Mouse (Mus musculus): ENCODE results near the gene D430041D05Rik. TPM values are rescaled to one million over a fixed set of nuclear protein-coding genes. Genes with fewer than 3 reads are reported as not detected.
A peak's percentile ranks its signal among the peaks of the same experiment; 100 is the strongest.

The D430041D05Rik gene
- polyA plus RNA-seq, 1 experiment from 2014 or later: 17.3 TPM

DNA sequence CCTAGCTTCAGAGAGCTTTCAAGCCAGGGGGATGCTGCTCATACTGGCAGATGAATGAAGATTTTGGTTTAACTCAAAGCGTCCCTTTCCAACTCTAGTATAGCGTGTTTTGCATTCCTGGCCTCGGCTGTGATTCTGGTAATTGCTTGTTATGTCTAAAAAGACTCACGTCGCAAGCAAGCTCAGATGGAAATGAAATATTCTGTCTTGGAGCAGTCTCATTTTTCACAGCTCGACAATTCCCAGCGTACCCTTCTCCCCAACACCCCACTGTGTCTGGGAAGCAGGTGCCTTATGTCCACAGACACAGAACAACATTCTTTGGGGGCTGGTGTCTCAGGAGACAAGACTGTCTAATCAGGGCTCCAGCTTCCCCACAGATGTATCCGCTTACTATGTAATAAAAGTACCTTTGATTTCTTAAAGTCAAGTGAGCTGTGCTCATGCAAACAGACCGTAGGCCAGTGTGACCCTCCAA is 192.2 kb downstream of the D430041D05Rik start:
- 36% methylated on average over 9 of the region's 9 CpGs for WGBS
- no peak overlapping the region for H3K9ac ChIP-seq (replicated peaks; ENCODE audit: low read depth, low read length)
- no peaks in the 10 kb centered on the region for H3K27me3 ChIP-seq (ENCODE audit: control insufficient read depth, insufficient read depth, low read length)
- 0 out of 2 replicates have a peak, but pooled peaks cover 7% of the 10 kb centered on the region for H3K4me1 ChIP-seq (ENCODE audit: control insufficient read depth, insufficient read depth, low read length)
- H3K4me3 ChIP-seq (ENCODE audit: low read depth, low read length): no peak overlapping the region
- no peak overlapping the region for H3K27ac ChIP-seq (ENCODE audit: low read depth, low read length)
- ATAC-seq (ENCODE audit: low read depth): no peak
- no peaks in the 10 kb centered on the region for H3K36me3 ChIP-seq (ENCODE audit: control insufficient read depth, insufficient read depth, low read length)
- no peak overlapping the region for H3K4me2 ChIP-seq (ENCODE audit: low read depth, low read length)
- H3K9me3 ChIP-seq (ENCODE audit: control insufficient read depth, low read length): no peaks in the 10 kb centered on the region

DNA sequence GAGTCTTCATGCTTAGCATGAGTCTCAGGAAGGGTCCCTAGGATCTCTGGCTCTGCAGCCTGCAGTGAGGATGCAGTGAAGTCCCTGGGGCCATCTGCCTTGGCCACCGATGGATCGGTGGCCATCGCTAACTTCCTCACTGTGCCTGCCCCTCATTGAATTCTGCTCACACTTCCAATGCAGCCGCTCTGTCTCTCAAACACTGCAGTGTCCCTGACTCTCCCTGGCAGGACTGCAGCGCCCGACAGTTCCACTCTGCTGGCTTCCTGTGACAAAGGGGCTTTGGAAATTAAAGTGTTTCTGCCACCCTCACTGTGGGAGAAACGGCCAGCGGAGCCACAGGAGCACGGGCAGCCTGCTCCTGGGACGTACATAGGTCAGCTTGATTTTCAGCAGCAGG is 192.7 kb downstream of the D430041D05Rik start:
- H3K27me3 ChIP-seq (ENCODE audit: control insufficient read depth, insufficient read depth, low read length): no peaks in the 10 kb centered on the region
- WGBS: 46% methylated on average over 10 of the region's 10 CpGs
- no peak overlapping the region for H3K4me2 ChIP-seq (ENCODE audit: low read depth, low read length)
- no peak overlapping the region for H3K4me3 ChIP-seq (ENCODE audit: low read depth, low read length)
- 0 out of 2 replicates have a peak, but pooled peaks cover 7% of the 10 kb centered on the region for H3K4me1 ChIP-seq (ENCODE audit: control insufficient read depth, insufficient read depth, low read length)
- ATAC-seq (ENCODE audit: low read depth): no peak
- H3K27ac ChIP-seq (ENCODE audit: low read depth, low read length): no peak overlapping the region
- H3K36me3 ChIP-seq (ENCODE audit: control insufficient read depth, insufficient read depth, low read length): no peaks in the 10 kb centered on the region
- H3K9me3 ChIP-seq (ENCODE audit: control insufficient read depth, low read length): no peaks in the 10 kb centered on the region
- H3K9ac ChIP-seq (replicated peaks; ENCODE audit: low read depth, low read length): no peak overlapping the region

DNA sequence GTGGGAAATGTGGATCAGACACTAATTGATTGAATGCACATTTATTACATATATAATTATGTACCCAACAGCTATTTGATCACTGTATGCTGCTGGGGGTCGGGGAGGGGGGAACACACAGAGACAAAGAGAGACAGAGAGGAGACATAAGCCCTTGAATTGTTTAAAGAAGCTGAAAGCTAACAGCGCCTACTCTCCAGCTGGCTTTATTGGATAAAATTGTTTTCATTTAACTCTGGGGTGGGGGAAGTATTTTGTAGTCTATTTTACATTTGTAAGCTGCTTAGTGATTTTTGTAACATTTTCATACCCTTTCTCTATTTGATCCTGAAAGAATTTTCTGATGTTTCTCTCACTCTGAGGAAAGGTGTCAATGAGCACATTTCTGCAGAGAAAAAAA is 201.4 kb downstream of the D430041D05Rik start:
- ATAC-seq (ENCODE audit: low read depth): no peak
- H3K27me3 ChIP-seq (ENCODE audit: control insufficient read depth, insufficient read depth, low read length): no peaks in the 10 kb centered on the region
- no peak overlapping the region for H3K4me2 ChIP-seq (ENCODE audit: low read depth, low read length)
- H3K9ac ChIP-seq (replicated peaks; ENCODE audit: low read depth, low read length): no peak overlapping the region
- H3K27ac ChIP-seq (ENCODE audit: low read depth, low read length): no peak overlapping the region
- no peak overlapping the region for H3K4me3 ChIP-seq (ENCODE audit: low read depth, low read length)
- H3K4me1 ChIP-seq (ENCODE audit: control insufficient read depth, insufficient read depth, low read length): peaks cover 7% of the 10 kb centered on the region; the same call in 1 of the 2 replicates
- WGBS: 74% methylated on average over 2 of the region's 2 CpGs
- no peaks in the 10 kb centered on the region for H3K36me3 ChIP-seq (ENCODE audit: control insufficient read depth, insufficient read depth, low read length)
- no peaks in the 10 kb centered on the region for H3K9me3 ChIP-seq (ENCODE audit: control insufficient read depth, low read length)

DNA sequence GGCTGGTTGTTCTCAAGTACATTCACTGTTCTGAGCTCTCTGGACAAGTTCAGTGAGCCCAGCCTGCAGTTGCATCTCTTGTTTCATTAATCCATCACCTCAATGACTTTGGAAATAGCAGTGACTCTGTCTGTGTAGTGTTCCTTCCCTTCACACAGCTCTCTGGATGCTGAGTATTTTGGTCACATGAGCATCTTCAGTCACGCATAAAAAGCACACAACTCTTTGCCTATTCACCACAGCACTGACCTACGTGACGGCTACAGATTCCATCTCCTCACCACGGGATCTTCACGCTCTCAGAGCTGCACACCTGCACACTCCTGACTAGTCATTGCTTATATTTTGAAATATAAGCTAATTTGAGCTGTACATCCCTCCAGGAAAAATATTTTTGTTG is 202.4 kb downstream of the D430041D05Rik start:
- H3K9me3 ChIP-seq (ENCODE audit: control insufficient read depth, low read length): no peaks in the 10 kb centered on the region
- ATAC-seq (ENCODE audit: low read depth): peak; percentile 57
- H3K27ac ChIP-seq (ENCODE audit: low read depth, low read length): peak overlapping the region; percentile 6; the same call in 1 of the 2 replicates
- 0 out of 2 replicates have a peak, but pooled peaks cover 3% of the 10 kb centered on the region for H3K36me3 ChIP-seq (ENCODE audit: control insufficient read depth, insufficient read depth, low read length)
- peaks cover 7% of the 10 kb centered on the region; the same call in 1 of the 2 replicates for H3K4me1 ChIP-seq (ENCODE audit: control insufficient read depth, insufficient read depth, low read length)
- no peaks in the 10 kb centered on the region for H3K27me3 ChIP-seq (ENCODE audit: control insufficient read depth, insufficient read depth, low read length)
- 51% methylated on average over 5 of the region's 5 CpGs for WGBS
- H3K4me3 ChIP-seq (ENCODE audit: low read depth, low read length): no peak overlapping the region
- H3K4me2 ChIP-seq (ENCODE audit: low read depth, low read length): no peak overlapping the region
- no peak overlapping the region for H3K9ac ChIP-seq (replicated peaks; ENCODE audit: low read depth, low read length)

DNA sequence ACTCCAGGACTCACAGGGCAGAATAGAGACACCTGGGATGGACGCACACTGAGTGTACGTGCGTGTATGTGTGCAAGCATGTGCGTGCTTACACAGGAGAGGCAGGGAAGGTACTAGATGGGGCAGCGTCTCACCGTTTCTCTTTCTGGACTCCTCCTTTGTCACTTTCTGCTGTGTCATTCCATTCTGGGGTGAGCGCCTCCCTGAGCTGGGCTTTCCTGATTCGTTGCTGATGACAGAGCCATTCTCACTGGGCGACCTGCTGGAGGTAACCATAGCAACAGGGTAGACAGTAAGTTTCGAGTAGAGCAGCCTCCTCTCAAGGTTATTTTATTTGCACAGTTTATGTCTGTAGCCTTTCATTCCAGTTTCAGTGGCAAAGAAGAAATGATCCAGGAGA is 202.9 kb downstream of the D430041D05Rik start:
- Histone ChIP-seq H3K36me3 (ENCODE audit: control insufficient read depth, insufficient read depth, low read length) (0 out of 2 replicates have a peak, but pooled peaks cover 3% of the 10 kb centered on the region), H3K4me3 (ENCODE audit: low read depth, low read length) (no peak overlapping the region), H3K9me3 (ENCODE audit: control insufficient read depth, low read length) (no peaks in the 10 kb centered on the region), H3K27me3 (ENCODE audit: control insufficient read depth, insufficient read depth, low read length) (no peaks in the 10 kb centered on the region), H3K4me2 (ENCODE audit: low read depth, low read length) (no peak overlapping the region), H3K27ac (ENCODE audit: low read depth, low read length) (no peak overlapping the region; the same call in 1 of the 2 replicates), H3K9ac (replicated peaks; ENCODE audit: low read depth, low read length) (no peak overlapping the region), H3K4me1 (ENCODE audit: control insufficient read depth, insufficient read depth, low read length) (peaks cover 7% of the 10 kb centered on the region; the same call in 1 of the 2 replicates)
- WGBS: 23% methylated on average over 10 of the region's 10 CpGs
- ATAC-seq (ENCODE audit: low read depth): peak; percentile 94

DNA sequence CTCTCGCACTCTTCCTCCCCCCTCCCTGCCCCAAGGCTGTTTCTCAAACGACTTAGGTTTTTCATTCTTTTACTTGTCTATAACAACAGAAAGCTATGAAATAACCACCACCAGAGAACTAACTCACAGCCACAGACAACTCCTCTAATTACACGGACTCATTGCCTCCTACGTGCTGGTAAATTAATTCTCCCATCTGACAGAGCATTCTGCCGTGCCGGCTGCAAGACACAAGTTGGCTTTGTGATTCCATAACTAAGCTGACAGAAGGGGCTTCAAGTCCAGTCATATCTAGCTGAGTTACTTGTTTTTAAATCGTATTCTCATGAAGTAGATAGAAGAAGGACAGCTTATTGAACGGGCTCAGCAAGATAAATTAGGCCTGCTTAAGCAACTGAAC is 205.2 kb downstream of the D430041D05Rik start:
- Histone ChIP-seq H3K4me1 (ENCODE audit: control insufficient read depth, insufficient read depth, low read length) (peaks cover 7% of the 10 kb centered on the region; the same call in 1 of the 2 replicates), H3K36me3 (ENCODE audit: control insufficient read depth, insufficient read depth, low read length) (0 out of 2 replicates have a peak, but pooled peaks cover 3% of the 10 kb centered on the region), H3K27ac (ENCODE audit: low read depth, low read length) (no peak overlapping the region), H3K27me3 (ENCODE audit: control insufficient read depth, insufficient read depth, low read length) (no peaks in the 10 kb centered on the region), H3K4me2 (ENCODE audit: low read depth, low read length) (no peak overlapping the region), H3K9me3 (ENCODE audit: control insufficient read depth, low read length) (no peaks in the 10 kb centered on the region), H3K9ac (replicated peaks; ENCODE audit: low read depth, low read length) (no peak overlapping the region), H3K4me3 (ENCODE audit: low read depth, low read length) (no peak overlapping the region)
- 42% methylated on average over 8 of the region's 8 CpGs for WGBS
- no peak for ATAC-seq (ENCODE audit: low read depth)

DNA sequence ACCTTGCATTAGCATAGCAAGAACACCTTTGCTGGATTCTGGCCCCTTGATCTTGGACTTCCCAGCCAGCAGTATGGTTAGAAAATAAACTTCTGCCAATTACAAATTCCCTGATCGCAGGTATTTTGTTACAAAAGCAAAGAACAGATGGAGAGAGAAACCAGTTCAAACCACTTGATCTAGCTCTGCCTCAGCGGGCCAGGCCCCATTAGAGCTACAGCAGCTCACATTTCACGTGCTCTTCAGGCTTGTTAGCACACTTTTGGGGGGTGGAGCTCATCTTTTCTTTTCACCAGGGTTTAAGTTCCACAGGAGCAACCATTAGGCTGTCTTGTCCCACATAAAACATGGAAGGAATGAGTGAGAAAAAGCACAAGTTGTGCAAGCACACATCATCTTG is 210.6 kb downstream of the D430041D05Rik start:
- no peaks in the 10 kb centered on the region for H3K27me3 ChIP-seq (ENCODE audit: control insufficient read depth, insufficient read depth, low read length)
- H3K36me3 ChIP-seq (ENCODE audit: control insufficient read depth, insufficient read depth, low read length): 0 out of 2 replicates have a peak, but pooled peaks cover 3% of the 10 kb centered on the region
- H3K9me3 ChIP-seq (ENCODE audit: control insufficient read depth, low read length): no peaks in the 10 kb centered on the region
- no peak overlapping the region for H3K4me2 ChIP-seq (ENCODE audit: low read depth, low read length)
- no peak overlapping the region for H3K27ac ChIP-seq (ENCODE audit: low read depth, low read length)
- H3K4me3 ChIP-seq (ENCODE audit: low read depth, low read length): no peak overlapping the region
- WGBS: 49% methylated on average over 3 of the region's 3 CpGs
- H3K4me1 ChIP-seq (ENCODE audit: control insufficient read depth, insufficient read depth, low read length): no peaks in the 10 kb centered on the region
- ATAC-seq (ENCODE audit: low read depth): no peak
- H3K9ac ChIP-seq (replicated peaks; ENCODE audit: low read depth, low read length): no peak overlapping the region

DNA sequence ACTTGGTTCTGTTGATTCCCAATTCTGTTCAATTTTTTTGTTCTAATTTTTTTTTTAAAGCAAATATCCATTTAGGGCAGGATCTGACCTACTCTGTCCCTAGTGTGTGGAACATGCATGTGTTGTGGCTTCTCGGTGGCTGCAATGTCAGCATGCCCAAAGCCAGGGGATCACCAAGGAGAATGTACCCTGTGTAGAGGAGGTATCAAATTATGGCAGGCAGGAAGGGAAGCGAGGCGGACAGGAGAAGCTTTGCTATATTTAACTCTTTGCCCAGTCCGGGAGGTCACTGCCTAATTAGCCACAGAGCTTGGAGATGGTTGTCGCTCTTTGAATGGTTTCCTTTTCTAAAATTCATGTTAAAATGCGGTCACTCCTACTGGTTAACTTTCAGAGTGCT is 212.6 kb downstream of the D430041D05Rik start:
- H3K9ac ChIP-seq (replicated peaks; ENCODE audit: low read depth, low read length): no peak overlapping the region
- ATAC-seq (ENCODE audit: low read depth): no peak
- WGBS: 89% methylated on average over 6 of the region's 6 CpGs
- H3K4me3 ChIP-seq (ENCODE audit: low read depth, low read length): no peak overlapping the region
- no peaks in the 10 kb centered on the region for H3K4me1 ChIP-seq (ENCODE audit: control insufficient read depth, insufficient read depth, low read length)
- no peaks in the 10 kb centered on the region for H3K36me3 ChIP-seq (ENCODE audit: control insufficient read depth, insufficient read depth, low read length)
- no peaks in the 10 kb centered on the region for H3K27me3 ChIP-seq (ENCODE audit: control insufficient read depth, insufficient read depth, low read length)
- no peaks in the 10 kb centered on the region for H3K9me3 ChIP-seq (ENCODE audit: control insufficient read depth, low read length)
- no peak overlapping the region for H3K4me2 ChIP-seq (ENCODE audit: low read depth, low read length)
- no peak overlapping the region for H3K27ac ChIP-seq (ENCODE audit: low read depth, low read length)

DNA sequence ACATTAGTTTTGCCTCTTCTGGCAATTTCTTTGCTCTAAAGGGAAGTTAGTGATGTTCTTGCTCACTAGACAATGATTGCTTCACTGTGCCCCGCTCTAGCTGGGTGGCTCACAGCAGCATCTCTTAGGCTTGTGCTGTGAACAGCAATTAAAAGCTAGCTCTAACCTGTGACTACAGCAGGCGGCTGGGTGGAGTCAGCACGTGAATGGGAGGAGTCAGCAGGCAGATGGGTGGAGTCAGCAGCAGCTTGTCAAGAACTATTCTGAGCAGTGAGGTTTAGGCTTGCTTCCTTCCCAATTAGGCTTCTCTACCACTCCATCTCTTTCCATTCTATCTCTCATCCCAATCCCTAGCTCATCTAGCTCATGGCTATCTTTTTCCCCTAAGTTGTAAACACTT is 213.5 kb downstream of the D430041D05Rik start:
- no peak overlapping the region for H3K4me3 ChIP-seq (ENCODE audit: low read depth, low read length)
- H3K9me3 ChIP-seq (ENCODE audit: control insufficient read depth, low read length): no peaks in the 10 kb centered on the region
- ATAC-seq (ENCODE audit: low read depth): no peak
- H3K27ac ChIP-seq (ENCODE audit: low read depth, low read length): no peak overlapping the region
- H3K27me3 ChIP-seq (ENCODE audit: control insufficient read depth, insufficient read depth, low read length): no peaks in the 10 kb centered on the region
- H3K36me3 ChIP-seq (ENCODE audit: control insufficient read depth, insufficient read depth, low read length): no peaks in the 10 kb centered on the region
- no peak overlapping the region for H3K4me2 ChIP-seq (ENCODE audit: low read depth, low read length)
- H3K9ac ChIP-seq (replicated peaks; ENCODE audit: low read depth, low read length): no peak overlapping the region
- H3K4me1 ChIP-seq (ENCODE audit: control insufficient read depth, insufficient read depth, low read length): no peaks in the 10 kb centered on the region
- 35% methylated on average over 3 of the region's 3 CpGs for WGBS
